Mouse (Mus musculus) embryo, embryonic 10 days (tissue): ENCODE data around the gene Zrsr1.
A peak's percentile ranks its signal among the peaks of the same experiment; 100 is the strongest.

Source experiments
- DNase-seq: peaks from one replicate; pipeline ENCODE4 v3.0.0-alpha.2; 2015; ENCODE audit warnings: low spot score

Gene Zrsr1

GRCm38 (mm10) chr11:23008824-23009200 is 37.0 kb downstream of the Zrsr1 start:
- DNase-seq, result no peak

DNA sequence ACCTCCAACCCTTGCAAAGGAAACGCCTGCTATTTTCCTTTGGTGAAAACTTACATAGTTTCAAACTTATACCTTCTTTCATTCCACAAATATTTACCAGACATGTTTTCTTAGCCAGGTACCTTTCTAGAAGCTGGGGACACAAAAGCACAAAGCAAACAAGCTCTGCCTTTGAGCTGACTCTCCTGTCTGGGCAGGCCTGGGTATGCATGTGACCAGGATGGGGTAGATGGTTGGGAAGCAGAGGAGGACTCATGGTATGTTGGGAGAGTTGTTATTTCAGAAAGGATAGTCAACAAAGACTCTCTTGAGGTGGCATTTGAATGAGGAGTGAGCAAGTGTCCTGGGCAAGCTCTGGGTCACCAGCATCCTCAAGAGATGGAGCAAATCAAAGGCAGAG is 41.3 kb downstream of the Zrsr1 start:
- DNase-seq, result no peak

DNA sequence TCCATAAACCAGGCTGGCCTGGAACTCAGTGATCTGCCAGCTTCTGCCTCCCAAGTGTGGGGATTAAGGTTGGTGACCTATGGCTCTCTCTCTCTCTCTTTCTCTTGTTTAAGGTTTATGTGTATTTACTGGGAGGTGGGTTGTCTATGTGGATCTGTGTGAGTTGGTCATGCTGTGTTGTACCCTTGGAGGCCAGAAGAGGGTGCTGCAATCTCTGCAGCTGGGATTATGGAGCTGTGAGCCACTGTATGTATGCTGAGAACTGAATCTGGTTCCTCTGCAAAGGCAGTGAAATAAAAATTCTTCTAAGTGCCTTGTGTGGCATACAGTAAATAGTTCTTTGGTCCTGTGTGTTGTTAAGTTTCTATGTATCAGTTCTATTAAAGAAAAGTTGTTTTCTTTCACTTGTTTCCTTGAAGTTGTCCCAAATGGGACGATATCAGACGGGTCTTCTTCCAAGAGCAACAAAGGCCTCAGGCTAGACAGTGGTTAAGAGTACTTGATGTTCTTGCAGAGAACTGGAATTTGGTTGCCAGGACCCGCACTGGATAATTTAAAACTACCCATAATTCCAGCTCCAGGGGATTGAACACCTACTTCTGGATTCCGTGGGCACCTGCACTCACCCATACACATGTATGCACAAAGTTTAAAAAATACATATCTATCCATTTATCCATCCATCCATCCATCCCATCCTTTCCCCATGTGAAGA is 41.9 kb downstream of the Zrsr1 start:
- DNase-seq, result peak; percentile 31

- no peak for DNase-seq
Observed at GRCm38 (mm10) chr11:23014996-23015395, 43.2 kb downstream of the Zrsr1 start.

- no peak for DNase-seq
Observed at GRCm38 (mm10) chr11:23017943-23018342, 46.1 kb downstream of the Zrsr1 start.

DNA sequence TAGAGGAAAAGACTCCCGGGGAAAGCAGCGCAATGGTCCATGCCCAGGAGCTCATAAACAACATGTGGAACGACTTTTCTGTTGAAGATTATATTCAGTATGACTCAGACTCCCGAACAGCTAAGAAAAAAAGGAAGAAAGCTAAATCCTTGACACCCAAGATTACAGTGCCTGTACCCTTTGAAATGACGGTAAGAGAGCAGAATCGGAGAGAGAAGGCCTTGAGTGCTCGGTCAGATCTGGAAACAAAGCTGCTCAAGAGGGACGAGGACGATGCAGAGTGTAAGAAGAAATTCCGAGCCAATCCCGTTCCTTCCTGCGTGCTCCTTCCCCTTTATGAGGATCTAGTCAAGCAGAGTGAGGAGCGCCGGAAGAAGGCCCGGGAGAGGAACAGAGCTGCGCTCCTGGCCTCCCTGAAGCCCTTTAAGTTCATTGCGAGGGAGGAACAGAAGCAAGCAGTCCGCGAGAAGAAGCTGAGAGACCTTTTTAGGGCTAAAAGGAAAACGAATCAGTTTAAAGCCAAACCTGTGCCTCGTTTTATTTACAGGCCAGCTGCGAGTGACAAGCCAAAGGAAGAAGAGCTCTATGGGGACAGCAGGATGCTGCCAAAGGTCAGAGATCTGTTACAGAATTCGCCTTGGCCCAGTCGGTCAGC is 48.4 kb downstream of the Zrsr1 start:
- DNase-seq, result no peak

GRCm38 (mm10) chr11:23020841-23021240 is 49.0 kb downstream of the Zrsr1 start:
- DNase-seq, result no peak

DNA sequence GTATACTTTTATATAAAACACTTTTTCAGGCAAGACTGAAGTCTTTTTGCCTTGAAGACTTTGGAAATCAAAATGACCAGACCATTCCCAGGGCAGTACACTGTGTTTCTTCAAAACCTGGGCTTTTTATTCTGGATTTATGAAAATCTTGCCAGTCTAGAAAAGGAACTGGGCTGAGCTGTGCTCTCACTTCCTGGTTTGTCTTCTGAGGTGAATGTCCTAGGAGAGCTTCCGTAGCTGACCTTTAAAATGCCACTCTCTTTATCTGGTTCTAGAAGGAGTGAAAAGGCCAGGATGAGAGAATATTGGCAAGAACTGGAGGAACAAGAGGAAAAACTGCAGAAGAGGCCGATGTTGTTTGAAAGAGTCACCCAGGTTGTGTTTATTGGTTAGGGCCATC is 51.4 kb downstream of the Zrsr1 start:
- no peak for DNase-seq

GRCm38 (mm10) chr11:23024169-23024568 is 52.4 kb downstream of the Zrsr1 start:
- DNase-seq, result no peak
